Mouse (Mus musculus) NIH3T3 (cell line): ENCODE measurements at regions not wholly inside any gene's neighbourhood (a gene's known extent, or its start where the extent isn't known, plus 50 kb on each side); places are given as distances from the start of the nearest gene placed in this dataset.

ENCODE experiments used
- DNase-seq: peaks from one replicate; pipeline ENCODE4 v3.0.0-alpha.2; 2012; ENCODE audit warnings: low read depth

DNA sequence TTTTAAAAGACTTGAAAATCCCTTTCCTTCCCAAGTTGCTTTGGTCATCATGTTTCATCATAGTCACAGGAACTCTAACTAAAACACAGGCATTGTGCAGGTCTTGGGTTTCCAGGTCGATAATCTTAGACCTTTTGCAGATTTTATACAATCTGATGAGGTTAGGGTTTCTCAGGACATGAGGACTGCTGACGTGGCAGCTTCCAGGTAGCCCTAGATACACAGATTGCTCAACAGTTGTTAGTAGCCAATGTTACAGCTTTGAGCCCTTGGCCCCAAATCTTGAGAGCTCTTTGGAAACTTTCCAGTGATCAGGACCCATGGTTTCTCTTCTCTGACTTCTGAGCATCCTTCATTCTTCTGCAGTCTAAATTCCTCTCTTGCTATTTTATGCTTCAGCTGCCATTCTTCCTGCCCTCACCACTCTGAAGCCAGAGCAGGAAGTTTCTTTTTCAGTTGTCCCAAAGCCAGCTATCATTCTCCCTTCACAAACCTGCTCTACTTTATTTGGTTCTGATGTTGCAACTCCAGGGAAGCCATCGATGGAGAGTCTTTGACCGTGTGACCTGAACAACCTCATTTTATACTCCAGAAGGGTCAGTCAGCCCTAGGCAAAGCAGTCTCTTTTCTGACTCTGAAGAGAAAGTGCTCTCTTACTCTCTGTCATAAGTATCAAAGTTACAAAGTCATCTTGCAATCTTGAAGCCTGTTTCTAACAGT, 71.3 kb upstream of the A1bg start:
- DNase-seq = no peak

DNA sequence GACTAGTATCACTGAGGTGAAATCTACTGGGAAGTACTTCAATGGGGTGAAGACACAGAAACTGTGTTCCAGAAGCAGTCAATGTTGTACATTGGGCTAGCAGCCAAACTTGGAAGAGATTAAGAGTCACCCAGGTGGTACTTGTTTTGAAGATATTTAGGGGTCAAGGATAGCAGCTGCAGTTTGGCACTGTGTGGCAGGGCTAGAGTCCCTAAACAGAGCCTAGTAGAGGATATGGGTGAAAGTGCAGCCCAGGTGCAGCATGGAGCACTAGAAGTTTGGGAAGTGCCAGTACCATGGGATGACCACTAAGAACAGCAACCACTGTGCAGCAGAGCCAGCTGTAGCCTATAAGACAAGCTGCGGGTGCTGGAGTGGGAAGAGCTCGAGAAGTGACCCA, 70.6 kb upstream of the A1bg start:
- DNase-seq = no peak

DNA sequence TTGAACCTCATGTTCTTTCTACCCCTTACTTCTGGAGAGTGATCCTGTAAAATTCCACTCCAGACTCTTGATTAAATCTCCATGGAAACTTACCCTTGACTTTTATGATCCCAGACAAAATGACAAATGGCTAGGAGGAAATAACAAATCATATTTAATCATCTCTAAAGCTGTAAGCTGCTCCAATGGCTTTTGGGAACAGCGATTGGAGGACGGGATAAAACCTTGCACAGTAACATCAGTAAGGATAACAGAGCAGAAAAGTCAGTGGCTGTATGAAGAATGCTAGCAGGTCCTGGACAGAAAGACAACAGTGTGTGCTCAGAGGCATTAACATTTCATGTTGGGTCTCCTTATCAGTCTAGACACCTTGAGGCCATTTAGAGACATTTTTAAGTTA, 59.8 kb upstream of the A1bg start:
- DNase-seq = no peak
